Mouse (Mus musculus) hindbrain, embryonic 11.5 days (tissue): ENCODE data around the gene Tpst1. TPM values are rescaled to one million over a fixed set of nuclear protein-coding genes. Genes with fewer than 3 reads are reported as not detected.
A peak's percentile ranks its signal among the peaks of the same experiment; 100 is the strongest.

Experiments used
- ATAC-seq: fragments of 200-750 bp; cut with Nextera tagmentation; 2 replicates; pipeline ENCODE4 v1.8.0; 2017; ENCODE audit warnings: mild to moderate bottlenecking, moderate TSS enrichment, moderate library complexity; ENCODE audit not compliant: low FRiP score
- DNase-seq: peaks from one replicate; pipeline ENCODE4 v3.0.0-alpha.2; 2015; ENCODE audit warnings: low spot score
- H3K27ac ChIP-seq: fragments of 300-500 bp; sonication (generic); 2 replicates; pipeline ENCODE4 v1.5.1; 2014; ENCODE audit warnings: mild to moderate bottlenecking, low read depth, low read length
- H3K27me3 ChIP-seq: fragments of 300-500 bp; sonication (generic); 2 replicates; pipeline ENCODE4 v1.6.1; 2014; ENCODE audit warnings: mild to moderate bottlenecking, low read length, moderate library complexity, mixed read lengths; ENCODE audit not compliant: control insufficient read depth, insufficient read depth
- H3K36me3 ChIP-seq: fragments of 300-500 bp; sonication (generic); 2 replicates; pipeline ENCODE4 v1.6.1; 2014; ENCODE audit warnings: mild to moderate bottlenecking, low read length, moderate library complexity, mixed read lengths; ENCODE audit not compliant: control insufficient read depth, insufficient read depth
- H3K4me1 ChIP-seq: fragments of 300-500 bp; sonication (generic); replicated peaks from 2 replicates; pipeline ENCODE4 v1.6.1; 2014; ENCODE audit warnings: low read length, mixed read lengths; ENCODE audit not compliant: control insufficient read depth, insufficient read depth
- H3K4me2 ChIP-seq: fragments of 300-500 bp; sonication (generic); replicated peaks from 2 replicates; pipeline ENCODE4 v1.6.1; 2014; ENCODE audit warnings: mild to moderate bottlenecking, low read depth, low read length
- H3K4me3 ChIP-seq: fragments of 300-500 bp; sonication (generic); 2 replicates; pipeline ENCODE4 v1.5.1; 2014; ENCODE audit warnings: low read depth, low read length
- H3K9ac ChIP-seq: fragments of 300-500 bp; sonication (generic); 2 replicates; pipeline ENCODE4 v1.6.1; 2014; ENCODE audit warnings: low read depth, low read length
- H3K9me3 ChIP-seq: fragments of 300-500 bp; sonication (generic); 2 replicates; pipeline ENCODE4 v1.6.1; 2016; ENCODE audit warnings: low read length; ENCODE audit not compliant: control insufficient read depth
- WGBS: fragments of 180-500 bp; shearing (Covaris S2); extraction: QIAGEN DNeasy Blood & Tissue Kit; methylation state at CpG from one replicate; pipeline ENCODE4 v1.1.7; 2014; 5-methylcytosine and 5-hydroxymethylcytosine counted together
- polyA plus RNA-seq: library from polyadenylated mRNA; unstranded; fragments of >200 nt; fragmentation: Nextera tagmentation; extraction: Ambion mirVana; gene quantifications from 2 replicates; pipeline ENCODE4 v1.2.1, GENCODE M21; 2014

Tpst1 gene
- polyA plus RNA-seq, 1 experiment from 2014 or later, result 63.7 TPM

DNA sequence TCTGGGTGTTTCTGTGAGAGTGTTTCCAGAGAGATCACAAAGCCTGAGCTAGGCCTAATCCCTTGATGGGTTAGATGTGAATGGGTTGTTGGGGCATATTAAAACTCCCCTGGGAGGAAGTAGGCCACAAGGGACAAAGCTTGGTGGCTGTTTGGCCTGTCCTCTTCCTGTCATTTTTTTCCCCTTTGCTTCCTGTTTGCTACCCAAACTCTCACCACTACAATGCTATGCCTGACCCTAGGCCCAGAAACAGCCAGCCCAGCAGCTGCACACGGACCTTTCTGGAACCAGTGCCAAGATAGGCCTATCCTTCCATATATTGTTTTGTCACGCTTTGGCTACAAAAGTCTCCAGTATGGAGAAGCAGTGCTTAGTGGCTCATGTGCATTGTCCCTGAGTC is 11.0 kb upstream of the Tpst1 start:
- H3K27me3 ChIP-seq, result no peaks in the 10 kb centered on the region
- H3K4me2 ChIP-seq, result no peak overlapping the region
- H3K27ac ChIP-seq, result no peak overlapping the region
- 88% methylated on average over 2 of the region's 2 CpGs for WGBS
- H3K9me3 ChIP-seq, result no peaks in the 10 kb centered on the region
- no peak for ATAC-seq
- no peaks in the 10 kb centered on the region for H3K36me3 ChIP-seq
- DNase-seq, result no peak
- no peak overlapping the region for H3K9ac ChIP-seq
- H3K4me3 ChIP-seq, result no peak overlapping the region
- no peaks in the 10 kb centered on the region for H3K4me1 ChIP-seq

DNA sequence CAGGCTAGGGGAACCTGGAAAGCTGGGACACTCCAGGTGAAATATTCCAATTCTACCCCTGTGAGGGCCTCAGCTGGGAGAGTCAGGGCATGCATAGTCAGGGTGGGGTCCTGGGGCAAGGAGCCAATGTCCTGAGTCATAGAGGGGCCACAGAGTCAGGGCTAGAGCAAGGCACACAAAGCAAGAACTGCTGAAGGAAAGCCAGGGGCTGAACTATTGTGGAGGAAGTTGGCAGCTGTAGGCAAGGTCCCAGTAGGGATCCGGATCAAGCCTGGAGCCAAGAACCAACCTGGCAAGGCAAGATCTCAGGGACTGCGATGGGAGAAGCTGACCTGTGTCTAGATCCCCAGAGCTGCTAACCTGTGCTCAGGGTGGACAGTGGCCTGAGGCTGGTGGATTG is 9.4 kb upstream of the Tpst1 start:
- no peaks in the 10 kb centered on the region for H3K9me3 ChIP-seq
- ATAC-seq, result no peak
- H3K4me1 ChIP-seq, result no peaks in the 10 kb centered on the region
- H3K27me3 ChIP-seq, result no peaks in the 10 kb centered on the region
- no peak overlapping the region for H3K4me3 ChIP-seq
- H3K4me2 ChIP-seq, result no peak overlapping the region
- H3K27ac ChIP-seq, result no peak overlapping the region
- DNase-seq, result no peak
- 85% methylated on average over 2 of the region's 2 CpGs for WGBS
- H3K36me3 ChIP-seq, result no peaks in the 10 kb centered on the region
- no peak overlapping the region for H3K9ac ChIP-seq

DNA sequence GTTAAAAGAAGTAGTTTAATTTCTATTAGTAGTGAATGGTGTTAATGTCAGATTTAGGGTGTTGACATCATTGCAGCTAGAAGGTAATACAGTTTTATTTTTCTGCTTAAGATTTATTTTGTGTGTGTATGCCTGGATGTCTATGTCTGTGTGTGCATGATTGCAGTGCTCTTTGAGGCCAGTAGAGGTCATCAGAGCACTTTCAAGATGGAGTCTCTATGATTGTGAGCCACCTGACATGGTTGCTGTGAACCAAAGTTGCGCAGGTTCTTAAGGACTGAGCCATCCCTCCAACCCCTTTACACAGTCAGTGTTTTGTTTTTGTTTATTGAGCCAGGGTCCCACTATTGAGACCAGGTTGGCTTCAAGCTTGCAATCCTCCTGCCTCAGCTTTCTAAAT is 7.5 kb upstream of the Tpst1 start:
- H3K4me3 ChIP-seq, result no peak overlapping the region
- 83% methylated on average over 1 of the region's 1 CpGs for WGBS
- H3K36me3 ChIP-seq, result no peaks in the 10 kb centered on the region
- no peaks in the 10 kb centered on the region for H3K9me3 ChIP-seq
- no peaks in the 10 kb centered on the region for H3K27me3 ChIP-seq
- H3K27ac ChIP-seq, result no peak overlapping the region
- no peaks in the 10 kb centered on the region for H3K4me1 ChIP-seq
- no peak overlapping the region for H3K9ac ChIP-seq
- H3K4me2 ChIP-seq, result no peak overlapping the region
- ATAC-seq, result no peak
- no peak for DNase-seq

DNA sequence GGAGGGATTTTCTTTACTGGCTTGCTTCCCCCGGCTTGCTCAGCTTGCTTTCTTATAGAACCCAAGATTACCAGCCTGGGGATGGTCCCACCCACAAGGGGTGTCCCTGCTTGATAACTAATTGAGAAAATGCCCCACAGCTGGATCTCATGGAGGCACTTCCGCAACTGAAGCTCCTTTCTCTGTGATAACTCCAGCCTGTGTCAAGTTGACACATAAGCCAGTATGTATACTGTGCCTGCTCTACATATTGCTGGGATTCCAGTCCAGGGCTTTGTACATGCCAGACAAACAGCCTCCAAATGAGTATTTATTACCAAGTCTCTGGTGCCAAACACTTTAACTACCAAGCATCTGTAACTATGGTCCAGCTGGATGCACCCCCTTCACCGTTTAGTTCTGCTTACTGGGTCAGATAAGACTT is 5.3 kb upstream of the Tpst1 start:
- Histone ChIP-seq H3K4me1 (no peaks in the 10 kb centered on the region), H3K27me3 (no peaks in the 10 kb centered on the region), H3K36me3 (no peaks in the 10 kb centered on the region), H3K9ac (no peak overlapping the region), H3K4me2 (no peak overlapping the region), H3K4me3 (no peak overlapping the region), H3K27ac (no peak overlapping the region), H3K9me3 (no peaks in the 10 kb centered on the region)
- 84% methylated on average over 3 of the region's 3 CpGs for WGBS
- no peak for DNase-seq
- ATAC-seq, result no peak

DNA sequence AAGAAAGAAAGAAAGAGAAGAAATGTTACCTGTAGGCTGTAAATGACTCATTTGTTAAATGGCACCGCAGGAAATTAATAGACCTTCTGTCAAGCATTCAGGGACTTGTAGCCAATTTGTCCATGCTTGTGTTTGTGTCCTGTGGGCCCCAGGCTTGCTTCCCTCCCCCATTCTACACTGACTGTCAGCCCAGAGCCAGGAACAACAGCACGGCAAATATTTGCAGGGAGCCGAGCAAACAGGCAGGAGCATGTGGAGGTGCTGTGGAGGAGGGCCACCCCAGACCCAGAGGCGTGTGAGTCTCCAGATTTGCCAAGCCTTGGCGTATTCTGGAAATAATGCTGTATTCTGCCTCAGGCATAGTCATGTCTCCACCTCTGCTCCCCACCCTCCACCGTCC is 1.4 kb downstream of the Tpst1 start:
- no peak overlapping the region for H3K27ac ChIP-seq
- H3K27me3 ChIP-seq, result no peaks in the 10 kb centered on the region
- no peaks in the 10 kb centered on the region for H3K36me3 ChIP-seq
- DNase-seq (no peak), ATAC-seq (no peak)
- no peaks in the 10 kb centered on the region for H3K9me3 ChIP-seq
- no peak overlapping the region for H3K4me3 ChIP-seq
- H3K4me2 ChIP-seq, result no peak overlapping the region
- H3K4me1 ChIP-seq, result no peaks in the 10 kb centered on the region; the same call in 1 of the 2 replicates
- no peak overlapping the region for H3K9ac ChIP-seq
- 77% methylated on average over 6 of the region's 6 CpGs for WGBS

DNA sequence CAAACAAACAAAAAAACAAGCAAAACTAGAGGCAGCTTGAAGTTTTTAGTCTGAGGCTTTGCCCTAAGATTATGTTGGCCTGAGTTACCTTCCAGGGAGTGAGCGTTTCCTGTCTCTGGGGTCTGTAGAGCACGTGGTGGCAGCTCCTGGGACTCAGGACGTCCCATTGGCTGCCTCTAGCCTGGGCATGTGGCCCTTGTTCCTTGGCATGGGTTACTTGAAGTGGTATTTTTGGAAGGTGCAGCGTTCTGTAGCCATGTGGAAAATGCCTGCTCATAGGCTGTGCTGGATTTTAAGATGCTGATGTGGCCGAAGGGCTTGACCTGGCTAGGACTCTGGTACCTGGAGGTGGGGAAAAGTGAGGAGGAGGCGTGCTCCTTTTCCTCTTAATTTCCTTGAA is 3.3 kb downstream of the Tpst1 start:
- no peaks in the 10 kb centered on the region; the same call in 1 of the 2 replicates for H3K36me3 ChIP-seq
- H3K4me2 ChIP-seq, result no peak overlapping the region
- no peaks in the 10 kb centered on the region; the same call in 1 of the 2 replicates for H3K4me1 ChIP-seq
- H3K27ac ChIP-seq, result no peak overlapping the region
- ATAC-seq (no peak), DNase-seq (no peak)
- WGBS, result 69% methylated on average over 6 of the region's 6 CpGs
- no peak overlapping the region for H3K9ac ChIP-seq
- no peaks in the 10 kb centered on the region for H3K27me3 ChIP-seq
- H3K4me3 ChIP-seq, result no peak overlapping the region
- H3K9me3 ChIP-seq, result no peaks in the 10 kb centered on the region

DNA sequence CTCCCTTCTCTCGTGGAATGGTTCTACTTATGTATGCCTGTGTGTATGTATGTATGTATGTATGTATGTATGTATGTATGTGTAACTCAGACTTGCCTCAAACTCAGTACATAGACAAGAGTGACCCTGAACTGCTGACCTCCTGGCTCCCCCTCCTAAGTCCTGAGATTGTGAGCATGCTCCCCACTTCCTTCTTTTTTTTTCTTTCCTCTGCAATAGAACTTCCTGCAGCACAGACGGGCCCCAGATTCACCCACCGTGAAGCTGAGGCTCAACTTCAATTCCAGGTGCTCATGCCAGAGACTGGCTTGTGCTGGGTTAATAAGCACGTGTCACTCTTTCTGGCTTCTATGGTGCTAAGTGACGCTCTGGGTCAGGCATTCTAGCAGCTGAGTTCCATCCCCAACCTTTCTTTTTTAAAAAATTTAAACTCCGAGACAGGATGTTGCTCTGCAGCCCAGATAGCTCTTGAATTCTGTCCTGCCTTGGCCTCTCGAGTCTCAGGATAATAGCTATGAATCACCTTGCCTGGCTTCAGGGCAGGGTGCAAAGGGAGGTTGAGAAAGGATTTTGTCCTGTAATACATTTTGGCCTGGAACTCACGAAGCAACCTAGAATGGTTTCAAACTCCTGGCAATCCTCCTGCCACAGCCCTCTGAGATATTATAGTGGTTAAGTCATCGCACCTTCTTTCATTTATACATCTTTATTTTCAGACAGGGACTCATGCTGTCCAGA is 5.1 kb downstream of the Tpst1 start:
- no peak for ATAC-seq
- Histone ChIP-seq H3K4me2 (no peak overlapping the region), H3K9ac (no peak overlapping the region; the same call in 1 of the 2 replicates)

DNA sequence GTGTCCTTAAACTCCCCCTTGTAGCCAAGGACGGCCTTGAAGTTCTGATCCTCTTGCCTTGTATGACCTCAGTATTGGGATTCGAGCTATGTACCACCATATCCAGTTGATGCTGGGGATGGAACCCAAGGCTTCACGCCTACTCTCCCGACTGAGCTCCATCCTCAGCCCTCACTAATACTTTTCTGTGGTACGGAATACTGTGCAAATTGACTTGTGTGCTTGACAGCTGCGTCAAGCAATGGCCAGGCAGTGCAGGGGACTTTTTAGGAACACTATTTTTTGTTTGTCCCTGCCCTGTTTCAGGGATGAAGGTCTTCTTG is 5.7 kb downstream of the Tpst1 start:
- Histone ChIP-seq H3K4me1 (no peaks in the 10 kb centered on the region; the same call in 1 of the 2 replicates), H3K27me3 (no peaks in the 10 kb centered on the region), H3K36me3 (no peaks in the 10 kb centered on the region; the same call in 1 of the 2 replicates), H3K9ac (peak overlapping the region; percentile 93; the same call in 1 of the 2 replicates), H3K9me3 (no peaks in the 10 kb centered on the region), H3K4me3 (peak overlapping the region; percentile 79), H3K27ac (peak overlapping the region; percentile 30; the same call in 1 of the 2 replicates), H3K4me2 (peak overlapping the region; percentile 81)
- no peak; the same call in 1 of the 2 replicates for ATAC-seq
- DNase-seq, result no peak
- WGBS, result 42% methylated on average over 6 of the region's 6 CpGs

More for the DNA sequence above, 5.1 kb downstream of the Tpst1 start:
- Histone ChIP-seq H3K27me3 (no peaks in the 10 kb centered on the region), H3K36me3 (no peaks in the 10 kb centered on the region; the same call in 1 of the 2 replicates), H3K4me3 (no peak overlapping the region), H3K4me1 (no peaks in the 10 kb centered on the region; the same call in 1 of the 2 replicates), H3K27ac (no peak overlapping the region), H3K9me3 (no peaks in the 10 kb centered on the region)
- DNase-seq, result no peak
- WGBS, result 85% methylated on average over 9 of the region's 9 CpGs
